ENCODE assay signal across 31 mouse cellular contexts in the genomic region with DNA sequence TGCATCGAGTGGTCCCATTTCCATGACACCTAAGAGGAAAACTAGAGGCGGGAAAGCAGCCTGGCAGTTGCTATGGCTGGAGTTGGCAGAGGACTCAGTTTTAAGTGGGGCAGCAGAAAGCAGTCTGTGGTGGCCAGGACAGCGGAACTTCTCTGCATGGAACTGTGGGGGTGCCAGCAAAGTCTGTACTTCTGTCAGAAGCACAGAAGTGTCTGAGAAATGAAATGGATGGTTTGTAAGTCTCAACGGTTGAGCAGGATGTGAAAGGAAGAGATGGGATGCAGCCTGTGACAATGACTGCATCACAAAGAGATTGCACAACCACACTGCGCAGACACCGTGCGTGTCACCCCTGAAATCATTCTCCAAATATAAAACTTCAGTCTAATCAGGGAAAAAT. TPM values are rescaled to one million over a fixed set of nuclear protein-coding genes. Genes with fewer than 3 reads are reported as not detected.
DNase-seq lines count a peak whose midpoint lies in the region; ATAC-seq lines count a peak whose summit lies in the region.
"Had no signal": no experiment of that assay in that cellular context is flagged by ENCODE, and none has a peak within 500 bp of the region (broad histone marks: within the 10 kb centered on the region; RNA-seq: fewer than 3 reads in every experiment).

No protein-coding gene starts in this region.

- H3K4me3 ChIP-seq in lung, embryonic 15.5 days: no peak overlapping the region
- no peak overlapping the region for H3K4me3 ChIP-seq in kidney, embryonic 14.5 days (ENCODE audit: low read length)
- no peak overlapping the region for H3K4me3 ChIP-seq in neural tube, embryonic 15.5 days (replicated peaks)
- H3K4me3 ChIP-seq: forebrain, embryonic 15.5 days; heart, embryonic 15.5 days; limb, embryonic 13.5 days; megakaryocyte, embryonic 14.5 days; midbrain, embryonic 12.5 days had no signal

- H3K36me3 ChIP-seq in lung, embryonic 15.5 days: no peaks in the 10 kb centered on the region
- H3K36me3 ChIP-seq in kidney, embryonic 14.5 days (ENCODE audit: control insufficient read depth, insufficient read depth, low read length): peaks cover 8% of the 10 kb centered on the region; the same call in 1 of the 2 replicates
- H3K36me3 ChIP-seq in neural tube, embryonic 15.5 days: peaks cover 7% of the 10 kb centered on the region
- H3K36me3 ChIP-seq: heart, embryonic 15.5 days had no signal

- no peak overlapping the region for H3K4me2 ChIP-seq in lung, embryonic 15.5 days
- H3K4me2 ChIP-seq in kidney, embryonic 14.5 days (replicated peaks; ENCODE audit: low read depth, low read length): no peak overlapping the region
- H3K4me2 ChIP-seq in neural tube, embryonic 15.5 days: no peak overlapping the region
- H3K4me2 ChIP-seq: forebrain, embryonic 15.5 days; heart, embryonic 15.5 days; limb, embryonic 13.5 days; liver, embryonic 11.5 days; midbrain, embryonic 12.5 days had no signal

- no peaks in the 10 kb centered on the region for H3K27me3 ChIP-seq in lung, embryonic 15.5 days
- H3K27me3 ChIP-seq in kidney, embryonic 14.5 days (ENCODE audit: control insufficient read depth, insufficient read depth, low read length): no peaks in the 10 kb centered on the region
- no peaks in the 10 kb centered on the region for H3K27me3 ChIP-seq in neural tube, embryonic 15.5 days (replicated peaks)
- H3K27me3 ChIP-seq: forebrain, embryonic 15.5 days; heart, embryonic 15.5 days; limb, embryonic 13.5 days; megakaryocyte, embryonic 14.5 days; midbrain, embryonic 12.5 days had no signal

- H3K27ac ChIP-seq in lung, embryonic 15.5 days: no peak overlapping the region
- H3K27ac ChIP-seq in kidney, embryonic 14.5 days (ENCODE audit: low read depth, low read length): no peak overlapping the region
- H3K27ac ChIP-seq in neural tube, embryonic 15.5 days (replicated peaks): no peak overlapping the region
- H3K27ac ChIP-seq: forebrain, embryonic 15.5 days; heart, embryonic 15.5 days; kidney, postnatal 0 days; limb, embryonic 13.5 days; midbrain, embryonic 12.5 days had no signal

- peak; percentile 39; the same call in 1 of the 2 replicates for ATAC-seq in frontal cortex, adult (ENCODE audit: low TSS enrichment)
- peak; percentile 16; the same call in 1 of the 2 replicates for ATAC-seq in lung, embryonic 15.5 days (ENCODE audit: borderline replicate concordance, extremely low read depth, low FRiP score, low TSS enrichment)
- no peak for ATAC-seq in kidney, embryonic 14.5 days (ENCODE audit: low FRiP score, low TSS enrichment)
- ATAC-seq in neural tube, embryonic 15.5 days (ENCODE audit: low FRiP score): no peak
- ATAC-seq: forebrain, embryonic 15.5 days; hindbrain, embryonic 16.5 days had no signal

- WGBS in lung, embryonic 15.5 days: 63% methylated on average over 7 of the region's 7 CpGs
- 91% methylated on average over 7 of the region's 7 CpGs for WGBS in kidney, embryonic 14.5 days
- 87% methylated on average over 7 of the region's 7 CpGs for WGBS in neural tube, embryonic 15.5 days

- DNase-seq in frontal cortex, postnatal 14 days (ENCODE audit: low spot score in 2 of 2): no peak
- peak; percentile 28 for DNase-seq in 416B (ENCODE audit: low read depth)
- DNase-seq in lung, postnatal 25 days (ENCODE audit: low spot score): peak; percentile 35
- DNase-seq in kidney, postnatal 10 days: no peak
- DNase-seq: adrenal gland, postnatal 25 days; cerebellum, postnatal 14 days; kidney, adult 18-20 months; retina, postnatal 1 day; right cerebral cortex, postnatal 14 days; thymus, postnatal 14 days had no signal

- H3K4me1 ChIP-seq in lung, embryonic 15.5 days: peaks cover 16% of the 10 kb centered on the region; the same call in 1 of the 2 replicates
- H3K4me1 ChIP-seq in kidney, embryonic 14.5 days (ENCODE audit: control insufficient read depth, insufficient read depth, low read length): peaks cover 3% of the 10 kb centered on the region; the same call in 1 of the 2 replicates
- no peaks in the 10 kb centered on the region for H3K4me1 ChIP-seq in neural tube, embryonic 15.5 days
- H3K4me1 ChIP-seq: forebrain, embryonic 15.5 days; limb, embryonic 13.5 days; midbrain, embryonic 12.5 days had no signal

- no peaks in the 10 kb centered on the region for H3K9me3 ChIP-seq in lung, embryonic 15.5 days
- H3K9me3 ChIP-seq in kidney, embryonic 14.5 days (ENCODE audit: control insufficient read depth, low read length): no peaks in the 10 kb centered on the region
- no peaks in the 10 kb centered on the region for H3K9me3 ChIP-seq in neural tube, embryonic 15.5 days (replicated peaks)
- H3K9me3 ChIP-seq: forebrain, embryonic 15.5 days; heart, embryonic 15.5 days; limb, embryonic 13.5 days; megakaryocyte, embryonic 14.5 days; midbrain, embryonic 12.5 days had no signal

- H3K9ac ChIP-seq in lung, embryonic 15.5 days: no peak overlapping the region
- H3K9ac ChIP-seq in kidney, embryonic 14.5 days (ENCODE audit: low read depth, low read length): no peak overlapping the region
- H3K9ac ChIP-seq in neural tube, embryonic 15.5 days (replicated peaks): no peak overlapping the region
- H3K9ac ChIP-seq: forebrain, embryonic 15.5 days; heart, embryonic 15.5 days; limb, embryonic 13.5 days; midbrain, embryonic 12.5 days had no signal

RNA-seq across cellular contexts. Expression of gene Gphb5, which starts 29.7 kb away (rescaled TPM):
- not detected in 2 replicates for polyA plus RNA-seq in lung, embryonic 15.5 days (2015; fragmentation: Nextera tagmentation; extraction: Ambion mirVana)
- not detected in 2 replicates for polyA plus RNA-seq in kidney, embryonic 14.5 days (2014; fragmentation: Nextera tagmentation; extraction: Ambion mirVana)
- polyA plus RNA-seq in neural tube, embryonic 15.5 days (2015; fragmentation: Nextera tagmentation; extraction: Ambion mirVana): not detected in 2 replicates
- polyA plus RNA-seq: embryonic facial prominence, embryonic 11.5 days; forebrain, embryonic 15.5 days; heart, embryonic 15.5 days; hindbrain, embryonic 11.5 days; hindbrain, embryonic 16.5 days; intestine, embryonic 14.5 days; kidney, postnatal 0 days; limb, embryonic 13.5 days; liver, embryonic 11.5 days; liver, embryonic 16.5 days; neural tube, embryonic 14.5 days; small intestine, adult 2 months; stomach, embryonic 14.5 days; testis, adult 2 months; urinary bladder, adult 2 months had no signal

Comparison
In these comparisons a context has a peak if more than half of its experiments do, and no peak if none do; other contexts are left out.
1. ATAC-seq: peak in frontal cortex, adult (single experiment) and lung, embryonic 15.5 days (single experiment); none in kidney, embryonic 14.5 days (single experiment) and neural tube, embryonic 15.5 days (single experiment).
2. DNase-seq: peak in 416B (single experiment) and lung, postnatal 25 days (single experiment); none in frontal cortex, postnatal 14 days (0 of 2) and kidney, postnatal 10 days (single experiment).